Mouse (Mus musculus) stomach, postnatal 0 days (tissue): ENCODE results near the gene Arid1a. TPM values are rescaled to one million over a fixed set of nuclear protein-coding genes. Genes with fewer than 3 reads are reported as not detected.

ENCODE experiments used
- ATAC-seq: fragments of 200-750 bp; cut with Nextera tagmentation; 2 replicates; pipeline ENCODE4 v1.8.0; 2017; ENCODE audit not compliant: low FRiP score, low TSS enrichment
- DNase-seq: peaks from one replicate; pipeline ENCODE4 v3.0.0-alpha.2; 2016; ENCODE audit warnings: low spot score
- H3K27ac ChIP-seq: fragments of 300-500 bp; sonication (generic); replicated peaks from 2 replicates; pipeline ENCODE4 v1.5.1; 2014; ENCODE audit warnings: mild to moderate bottlenecking, control low read depth
- H3K27me3 ChIP-seq: fragments of 300-500 bp; sonication (generic); 2 replicates; pipeline ENCODE4 v1.6.1; 2014; ENCODE audit warnings: low read length; ENCODE audit not compliant: control insufficient read depth, insufficient read depth
- H3K36me3 ChIP-seq: fragments of 300-500 bp; sonication (generic); 2 replicates; pipeline ENCODE4 v1.6.1; 2014; ENCODE audit warnings: low read length, mixed read lengths; ENCODE audit not compliant: control insufficient read depth, insufficient read depth
- H3K4me1 ChIP-seq: fragments of 300-500 bp; sonication (generic); replicated peaks from 2 replicates; pipeline ENCODE4 v1.6.1; 2014; ENCODE audit warnings: antibody characterized with exemption; ENCODE audit not compliant: control insufficient read depth, insufficient read depth
- H3K4me2 ChIP-seq: fragments of 300-500 bp; sonication (generic); replicated peaks from 2 replicates; pipeline ENCODE4 v1.6.1; 2014; ENCODE audit warnings: low read depth, mild to moderate bottlenecking, control low read depth, moderate library complexity
- H3K4me3 ChIP-seq: fragments of 300-500 bp; sonication (generic); 2 replicates; pipeline ENCODE4 v1.5.1; 2014; ENCODE audit warnings: low read depth, low read length, control low read depth
- H3K9ac ChIP-seq: fragments of 300-500 bp; sonication (generic); 2 replicates; pipeline ENCODE4 v1.6.1; 2014; ENCODE audit warnings: mild to moderate bottlenecking, low read length, control low read depth, mixed read lengths
- H3K9me3 ChIP-seq: fragments of 300-500 bp; sonication (generic); 2 replicates; pipeline ENCODE4 v1.6.1; 2016; ENCODE audit warnings: low read length; ENCODE audit not compliant: control insufficient read depth
- CTCF ChIP-seq: IDR thresholded peaks from 2 replicates; pipeline ENCODE4 v1.5.1; 2016; ENCODE audit warnings: antibody characterized with exemption, low read depth, mild to moderate bottlenecking, moderate library complexity
- EP300 ChIP-seq: optimal IDR thresholded peaks from 2 replicates; pipeline ENCODE3; 2016; ENCODE audit warnings: antibody characterized with exemption
- WGBS: fragments of 180-500 bp; shearing (Covaris S2); extraction: QIAGEN DNeasy Blood & Tissue Kit; methylation state at CpG from one replicate; pipeline ENCODE4 v1.1.7; 2014; 5-methylcytosine and 5-hydroxymethylcytosine counted together
- polyA plus RNA-seq: library from polyadenylated mRNA; unstranded; fragments of >200 nt; fragmentation: Nextera tagmentation; extraction: Ambion mirVana; gene quantifications from 2 replicates; pipeline ENCODE4 v1.2.1, GENCODE M21; 2015

Arid1a gene
- polyA plus RNA-seq, 1 experiment from 2014 or later: 8.7 TPM

GRCm38 (mm10) chr4:133662421-133662820 is 94.1 kb downstream of the Arid1a start:
- Histone ChIP-seq H3K9ac (no peak overlapping the region), H3K4me1 (peaks cover 5% of the 10 kb centered on the region), H3K4me2 (no peak overlapping the region), H3K36me3 (peaks cover 8% of the 10 kb centered on the region; the same call in 1 of the 2 replicates), H3K27me3 (no peaks in the 10 kb centered on the region), H3K27ac (no peak overlapping the region), H3K4me3 (no peak overlapping the region), H3K9me3 (no peaks in the 10 kb centered on the region)
- DNase-seq: no peak
- 88% methylated on average over 8 of the region's 8 CpGs for WGBS
- TF ChIP-seq EP300 (no peak), CTCF (no peak)
- ATAC-seq: no peak

- H3K4me1 ChIP-seq: peaks cover 5% of the 10 kb centered on the region
Observed at GRCm38 (mm10) chr4:133660193-133661155, 96.1 kb downstream of the Arid1a start.

GRCm38 (mm10) chr4:133659497-133660192 is 96.9 kb downstream of the Arid1a start:
- Histone ChIP-seq H3K9ac (peak overlapping the region; percentile 59), H3K27ac (peak overlapping the region; percentile 96), H3K36me3 (peaks cover 2% of the 10 kb centered on the region; the same call in 1 of the 2 replicates), H3K4me3 (peak overlapping the region; percentile 32), H3K9me3 (no peaks in the 10 kb centered on the region), H3K4me1 (peaks cover 5% of the 10 kb centered on the region), H3K27me3 (no peaks in the 10 kb centered on the region), H3K4me2 (peak overlapping the region; percentile 51)
- peak; percentile 46 for ATAC-seq
- no peak for DNase-seq
- 7% methylated on average over 15 of the region's 15 CpGs for WGBS
- TF ChIP-seq CTCF (no peak), EP300 (no peak)

More at GRCm38 (mm10) chr4:133660193-133661155, 96.1 kb downstream of the Arid1a start:
- TF ChIP-seq CTCF (no peak), EP300 (peak; percentile 44)
- Histone ChIP-seq H3K36me3 (peaks cover 5% of the 10 kb centered on the region; the same call in 1 of the 2 replicates), H3K27me3 (no peaks in the 10 kb centered on the region), H3K9me3 (no peaks in the 10 kb centered on the region), H3K4me3 (peak overlapping the region; percentile 32), H3K4me2 (peak overlapping the region; percentile 51), H3K9ac (peak overlapping the region; percentile 59), H3K27ac (peak overlapping the region; percentile 96)
- 10% methylated on average over 10 of the region's 10 CpGs for WGBS
- peak; percentile 74 for ATAC-seq
- DNase-seq: peak; percentile 69

GRCm38 (mm10) chr4:133658729-133659128 is 97.8 kb downstream of the Arid1a start:
- 42% methylated on average over 2 of the region's 2 CpGs for WGBS
- H3K4me1 ChIP-seq: peaks cover 5% of the 10 kb centered on the region
- no peaks in the 10 kb centered on the region for H3K9me3 ChIP-seq
- no peak overlapping the region for H3K4me3 ChIP-seq
- TF ChIP-seq EP300 (no peak), CTCF (no peak)
- H3K27me3 ChIP-seq: no peaks in the 10 kb centered on the region
- peak overlapping the region; percentile 35; the same call in 1 of the 2 replicates for H3K27ac ChIP-seq
- no peak overlapping the region for H3K4me2 ChIP-seq
- no peak for DNase-seq
- no peak for ATAC-seq
- H3K9ac ChIP-seq: no peak overlapping the region
- H3K36me3 ChIP-seq: no peaks in the 10 kb centered on the region

- no peak overlapping the region for H3K4me3 ChIP-seq
- no peak overlapping the region for H3K4me2 ChIP-seq
- WGBS: 39% methylated on average over 5 of the region's 5 CpGs
- no peaks in the 10 kb centered on the region for H3K9me3 ChIP-seq
- no peaks in the 10 kb centered on the region for H3K27me3 ChIP-seq
- DNase-seq (no peak), ATAC-seq (no peak)
- H3K4me1 ChIP-seq: peaks cover 5% of the 10 kb centered on the region
- no peak overlapping the region for H3K27ac ChIP-seq
- no peak overlapping the region for H3K9ac ChIP-seq
- TF ChIP-seq EP300 (no peak), CTCF (no peak)
- no peaks in the 10 kb centered on the region for H3K36me3 ChIP-seq
Observed at GRCm38 (mm10) chr4:133657829-133658458, 98.6 kb downstream of the Arid1a start.
